Mouse (Mus musculus) midbrain, embryonic 11.5 days (tissue): ENCODE results near the gene Psmd5. TPM values are rescaled to one million over a fixed set of nuclear protein-coding genes. Genes with fewer than 3 reads are reported as not detected.
"Not testable (repeated sequence)": the region's sequence is repeated elsewhere in the genome, so short reads cannot be mapped to it uniquely, and the experiment has no call there.

ENCODE experiments used
- ATAC-seq: fragments of 200-750 bp; cut with Nextera tagmentation; 2 replicates; pipeline ENCODE4 v1.8.0; 2017; ENCODE audit warnings: moderate TSS enrichment, moderate library complexity; ENCODE audit not compliant: low FRiP score
- DNase-seq: peaks from one replicate; pipeline ENCODE4 v3.0.0; 2015; ENCODE audit warnings: low spot score; ENCODE audit errors: missing footprints
- H3K27ac ChIP-seq: fragments of 300-500 bp; sonication (generic); 2 replicates; pipeline ENCODE4 v1.5.1; 2014; ENCODE audit warnings: low read depth, low read length
- H3K27me3 ChIP-seq: fragments of 300-500 bp; sonication (generic); 2 replicates; pipeline ENCODE4 v1.6.1; 2014; ENCODE audit warnings: mild to moderate bottlenecking, low read length, moderate library complexity, mixed read lengths; ENCODE audit not compliant: control insufficient read depth, insufficient read depth
- H3K36me3 ChIP-seq: fragments of 300-500 bp; sonication (generic); 2 replicates; pipeline ENCODE4 v1.6.1; 2014; ENCODE audit warnings: mild to moderate bottlenecking, low read length, moderate library complexity, mixed read lengths; ENCODE audit not compliant: control insufficient read depth, insufficient read depth
- H3K4me1 ChIP-seq: fragments of 300-500 bp; sonication (generic); 2 replicates; pipeline ENCODE4 v1.6.1; 2014; ENCODE audit warnings: low read length; ENCODE audit not compliant: control insufficient read depth, insufficient read depth
- H3K4me2 ChIP-seq: fragments of 300-500 bp; sonication (generic); 2 replicates; pipeline ENCODE4 v1.6.1; 2014; ENCODE audit warnings: mild to moderate bottlenecking, moderate library complexity
- H3K4me3 ChIP-seq: fragments of 300-500 bp; sonication (generic); 2 replicates; pipeline ENCODE4 v1.5.1; 2014; ENCODE audit warnings: low read depth, low read length
- H3K9ac ChIP-seq: fragments of 300-500 bp; sonication (generic); 2 replicates; pipeline ENCODE4 v1.6.1; 2014; ENCODE audit warnings: low read length
- H3K9me3 ChIP-seq: fragments of 300-500 bp; sonication (generic); 2 replicates; pipeline ENCODE4 v1.6.1; 2016; ENCODE audit warnings: low read length; ENCODE audit not compliant: control insufficient read depth
- WGBS: fragments of 180-500 bp; shearing (Covaris S2); extraction: QIAGEN DNeasy Blood & Tissue Kit; methylation state at CpG from one replicate; pipeline ENCODE4 v1.1.7; 2014; 5-methylcytosine and 5-hydroxymethylcytosine counted together
- polyA plus RNA-seq: library from polyadenylated mRNA; unstranded; fragments of >200 nt; fragmentation: Nextera tagmentation; extraction: Ambion mirVana; gene quantifications from 2 replicates; pipeline ENCODE4 v1.2.1, GENCODE M21; 2014

The Psmd5 gene
- polyA plus RNA-seq, 1 experiment from 2014 or later: 122 TPM

- WGBS: 81% methylated on average over 5 of the region's 5 CpGs
- not testable (repeated sequence) for ATAC-seq, H3K4me2 ChIP-seq, H3K9ac ChIP-seq, H3K4me1 ChIP-seq, H3K4me3 ChIP-seq, H3K9me3 ChIP-seq, H3K27ac ChIP-seq, H3K36me3 ChIP-seq, H3K27me3 ChIP-seq, DNase-seq
These were observed 34.6 kb downstream of the Psmd5 start for GRCm38 (mm10) chr2:34840143-34840542.

- Histone ChIP-seq H3K4me3 (no peak overlapping the region), H3K4me1 (no peaks in the 10 kb centered on the region), H3K9me3 (no peaks in the 10 kb centered on the region), H3K27ac (no peak overlapping the region), H3K4me2 (no peak overlapping the region), H3K36me3 (no peaks in the 10 kb centered on the region), H3K27me3 (no peaks in the 10 kb centered on the region), H3K9ac (no peak overlapping the region)
- no peak for ATAC-seq
- WGBS: 75% methylated on average over 3 of the region's 3 CpGs
- DNase-seq: no peak
These were observed 39.1 kb downstream of the Psmd5 start for GRCm38 (mm10) chr2:34835669-34836068.

GRCm38 (mm10) chr2:34833624-34834023, 41.1 kb downstream of the Psmd5 start:
- DNase-seq: no peak
- Histone ChIP-seq H3K27ac (no peak overlapping the region), H3K4me3 (no peak overlapping the region), H3K4me1 (no peaks in the 10 kb centered on the region), H3K9ac (no peak overlapping the region), H3K27me3 (no peaks in the 10 kb centered on the region), H3K4me2 (no peak overlapping the region), H3K9me3 (no peaks in the 10 kb centered on the region), H3K36me3 (no peaks in the 10 kb centered on the region)
- 89% methylated on average over 17 of the region's 17 CpGs for WGBS
- no peak for ATAC-seq

- not testable (repeated sequence) for H3K27me3 ChIP-seq, H3K36me3 ChIP-seq, H3K27ac ChIP-seq, H3K9ac ChIP-seq, H3K9me3 ChIP-seq, H3K4me1 ChIP-seq, DNase-seq, H3K4me3 ChIP-seq, H3K4me2 ChIP-seq, ATAC-seq
- 72% methylated on average over 11 of the region's 11 CpGs for WGBS
These were observed 41.9 kb downstream of the Psmd5 start, which contains the start of gene Gm34653 for GRCm38 (mm10) chr2:34832766-34833457. Gene Gm34653, plus strand, starts transcription at chr2:34833007.

- not testable (repeated sequence) for H3K27ac ChIP-seq, H3K36me3 ChIP-seq, H3K27me3 ChIP-seq, H3K9ac ChIP-seq, H3K9me3 ChIP-seq, ATAC-seq, DNase-seq, H3K4me1 ChIP-seq, H3K4me3 ChIP-seq, H3K4me2 ChIP-seq
- WGBS: 97% methylated on average over 17 of the region's 17 CpGs
These were observed 44.7 kb downstream of the Psmd5 start for GRCm38 (mm10) chr2:34830066-34830465.

- Histone ChIP-seq H3K36me3 (no peaks in the 10 kb centered on the region), H3K4me2 (no peak overlapping the region), H3K4me3 (no peak overlapping the region), H3K9me3 (no peaks in the 10 kb centered on the region), H3K9ac (no peak overlapping the region), H3K27me3 (no peaks in the 10 kb centered on the region), H3K4me1 (peaks cover 11% of the 10 kb centered on the region; the same call in 1 of the 2 replicates), H3K27ac (no peak overlapping the region)
- WGBS: 94% methylated on average over 1 of the region's 1 CpGs
- DNase-seq (no peak), ATAC-seq (no peak)
These were observed 46.7 kb downstream of the Psmd5 start for GRCm38 (mm10) chr2:34828026-34828425.

- Histone ChIP-seq H3K27ac (no peak overlapping the region), H3K4me1 (peaks cover 11% of the 10 kb centered on the region; the same call in 1 of the 2 replicates), H3K36me3 (no peaks in the 10 kb centered on the region), H3K9me3 (no peaks in the 10 kb centered on the region), H3K9ac (no peak overlapping the region), H3K27me3 (no peaks in the 10 kb centered on the region), H3K4me2 (no peak overlapping the region), H3K4me3 (no peak overlapping the region)
- DNase-seq: no peak
- 92% methylated on average over 4 of the region's 4 CpGs for WGBS
- no peak for ATAC-seq
These were observed 47.2 kb downstream of the Psmd5 start for GRCm38 (mm10) chr2:34827591-34827990.

GRCm38 (mm10) chr2:34826460-34827231, 48.1 kb downstream of the Psmd5 start:
- Histone ChIP-seq H3K9ac (peak overlapping the region; percentile 94), H3K4me1 (peaks cover 11% of the 10 kb centered on the region; the same call in 1 of the 2 replicates), H3K4me2 (peak overlapping the region; percentile 90), H3K36me3 (no peaks in the 10 kb centered on the region), H3K27ac (no peak overlapping the region), H3K9me3 (no peaks in the 10 kb centered on the region), H3K4me3 (peak overlapping the region; percentile 97), H3K27me3 (no peaks in the 10 kb centered on the region)
- DNase-seq: peak; percentile 87
- peak; percentile 40; the same call in 1 of the 2 replicates for ATAC-seq
- WGBS: 33% methylated on average over 20 of the region's 21 CpGs

GRCm38 (mm10) chr2:34825827-34826459, 48.8 kb downstream of the Psmd5 start, which contains the start of gene Fbxw2:
Gene Fbxw2, minus strand, starts transcription at chr2:34826311.
- H3K36me3 ChIP-seq: no peaks in the 10 kb centered on the region
- peak within 1 kb of the TSS; percentile 80 for H3K27ac ChIP-seq
- peak within 1 kb of the TSS; percentile 90 for H3K4me2 ChIP-seq
- H3K4me3 ChIP-seq: peak within 1 kb of the TSS; percentile 97
- WGBS: under 1% methylated on average over 55 of the region's 57 CpGs
- H3K9ac ChIP-seq: peak within 1 kb of the TSS; percentile 94
- no peaks in the 10 kb centered on the region for H3K27me3 ChIP-seq
- DNase-seq: peak; percentile 100
- ATAC-seq: peak; percentile 99
- H3K4me1 ChIP-seq: peaks cover 11% of the 10 kb centered on the region; the same call in 1 of the 2 replicates
- no peaks in the 10 kb centered on the region for H3K9me3 ChIP-seq
